Mouse (Mus musculus) CH12.LX (cell line): Measurements from ENCODE around the gene Amotl2. TPM values are rescaled to one million over a fixed set of nuclear protein-coding genes. Genes with fewer than 3 reads are reported as not detected.

ENCODE experiments used
- DNase-seq: peaks from one replicate; pipeline ENCODE4 v3.0.0-alpha.2; 2013; ENCODE audit errors: extremely low read depth
- H3K27ac ChIP-seq: 2 replicates; pipeline ENCODE4 v1.5.1; 2012; ENCODE audit warnings: low read depth, mild to moderate bottlenecking, control low read depth, moderate library complexity; ENCODE audit not compliant: insufficient read depth
- H3K27me3 ChIP-seq: replicated peaks from 2 replicates; pipeline ENCODE3; 2012; ENCODE audit warnings: inconsistent platforms
- H3K36me3 ChIP-seq, 2 experiments: replicated peaks in 1 of 2; 2 replicates each; pipeline versions ENCODE3 to v1.6.1; 2012; ENCODE audit warnings: inconsistent platforms in 1 of 2, low read length in 1 of 2, mild to moderate bottlenecking in 1 of 2, mixed read lengths in 1 of 2, moderate library complexity in 1 of 2; ENCODE audit not compliant: control insufficient read depth in 1 of 2, insufficient read depth in 1 of 2
- H3K4me1 ChIP-seq, 2 experiments: 2 replicates each; pipeline ENCODE4 v1.6.1; 2012; ENCODE audit warnings: inconsistent platforms in 1 of 2, moderate library complexity in 1 of 2; ENCODE audit not compliant: insufficient read depth in 2 of 2, control insufficient read depth in 1 of 2
- H3K4me2 ChIP-seq: 2 replicates; pipeline ENCODE4 v1.6.1; 2012; ENCODE audit warnings: low read depth, mild to moderate bottlenecking, control low read depth; ENCODE audit not compliant: poor library complexity, insufficient read depth, severe bottlenecking
- H3K4me3 ChIP-seq, 3 experiments: fragments of 150-350 bp in 1 of 3; sonication (generic) in 1 of 3; replicated peaks in 1 of 3; 2 replicates each; pipeline versions ENCODE3 to v1.5.1; 2011 to 2012; ENCODE audit warnings: low read depth in 2 of 3, low read length in 2 of 3, mild to moderate bottlenecking in 2 of 3, moderate library complexity in 2 of 3, control low read depth in 1 of 3, improper control_type of control experiment in 1 of 3, inconsistent platforms in 1 of 3, mixed read lengths in 1 of 3; ENCODE audit not compliant: poor library complexity in 1 of 3
- H3K79me2 ChIP-seq: replicated peaks from 2 replicates; pipeline ENCODE4 v1.6.1; 2012; ENCODE audit warnings: mild to moderate bottlenecking, moderate library complexity; ENCODE audit not compliant: control insufficient read depth, poor library complexity, insufficient read depth, severe bottlenecking; ENCODE audit errors: extremely low read depth
- H3K9ac ChIP-seq: 2 replicates; pipeline ENCODE4 v1.6.1; 2012; ENCODE audit warnings: low read depth, mild to moderate bottlenecking, control low read depth, moderate library complexity; ENCODE audit not compliant: insufficient read depth
- H3K9me3 ChIP-seq: replicated peaks from 2 replicates; pipeline ENCODE3; 2012; ENCODE audit warnings: low read length, inconsistent platforms, mixed read lengths
- BHLHE40 ChIP-seq: IDR thresholded peaks from 2 replicates; pipeline ENCODE4 v1.6.1; 2011; ENCODE audit warnings: mild to moderate bottlenecking, low read depth, low read length, improper control_type of control experiment
- CHD1 ChIP-seq: IDR thresholded peaks from 2 replicates; pipeline ENCODE4 v1.6.1; 2012; ENCODE audit warnings: low read depth, low read length, improper control_type of control experiment, inconsistent platforms
- CTCF ChIP-seq, 2 experiments: IDR thresholded peaks in 1 of 2; conservative IDR thresholded peaks in 1 of 2; 2 replicates each; pipeline ENCODE4 v1.5.1; 2011 to 2012; ENCODE audit warnings: low read depth in 2 of 2, low read length in 2 of 2, improper control_type of control experiment in 1 of 2, inconsistent platforms in 1 of 2, mild to moderate bottlenecking in 1 of 2, moderate library complexity in 1 of 2
- E2F4 ChIP-seq: IDR thresholded peaks from 2 replicates; pipeline ENCODE4 v1.6.1; 2011; ENCODE audit warnings: low read depth, low read length, improper control_type of control experiment; ENCODE audit not compliant: insufficient replicate concordance
- ELF1 ChIP-seq: IDR thresholded peaks from 2 replicates; pipeline ENCODE4 v1.6.1; 2014; ENCODE audit warnings: low read depth, mild to moderate bottlenecking, inconsistent platforms, low read length, improper control_type of control experiment
- ETS1 ChIP-seq: conservative IDR thresholded peaks from 2 replicates; pipeline ENCODE4 v1.6.1; 2012; ENCODE audit warnings: low read depth, mild to moderate bottlenecking, inconsistent platforms, low read length, improper control_type of control experiment, moderate library complexity
- HCFC1 ChIP-seq: IDR thresholded peaks from 2 replicates; pipeline ENCODE4 v1.6.1; 2012; ENCODE audit warnings: low read depth, mild to moderate bottlenecking, inconsistent platforms, low read length, improper control_type of control experiment
- IRF4 ChIP-seq: IDR thresholded peaks from 2 replicates; pipeline ENCODE4 v1.6.1; 2014; ENCODE audit warnings: low read depth, mild to moderate bottlenecking, inconsistent platforms, low read length, improper control_type of control experiment
- JUN ChIP-seq: IDR thresholded peaks from 2 replicates; pipeline ENCODE4 v1.6.1; 2011; ENCODE audit warnings: low read depth, mild to moderate bottlenecking, low read length, improper control_type of control experiment, moderate library complexity; ENCODE audit not compliant: insufficient read depth
- JUND ChIP-seq: conservative IDR thresholded peaks from 2 replicates; pipeline ENCODE4 v1.6.1; 2011; ENCODE audit warnings: low read depth, low read length, improper control_type of control experiment
- KAT2A ChIP-seq: IDR thresholded peaks from 2 replicates; pipeline ENCODE4 v1.6.1; 2012; ENCODE audit warnings: low read length, improper control_type of control experiment, inconsistent platforms; ENCODE audit not compliant: insufficient replicate concordance
- MAX ChIP-seq: IDR thresholded peaks from 2 replicates; pipeline ENCODE4 v1.6.1; 2011; ENCODE audit warnings: low read length, improper control_type of control experiment
- MAZ ChIP-seq: IDR thresholded peaks from 2 replicates; pipeline ENCODE4 v1.6.1; 2012; ENCODE audit warnings: low read depth, mild to moderate bottlenecking, inconsistent platforms, low read length, improper control_type of control experiment, moderate library complexity
- MEF2A ChIP-seq: IDR thresholded peaks from 2 replicates; pipeline ENCODE4 v1.6.1; 2014; ENCODE audit warnings: low read depth, mild to moderate bottlenecking, inconsistent platforms, low read length, improper control_type of control experiment, borderline replicate concordance
- NELFE ChIP-seq: IDR thresholded peaks from 2 replicates; pipeline ENCODE4 v1.6.1; 2011; ENCODE audit warnings: low read depth, low read length, improper control_type of control experiment
- NRF1 ChIP-seq: IDR thresholded peaks from 2 replicates; pipeline ENCODE4 v1.6.1; 2014; ENCODE audit warnings: low read depth, mild to moderate bottlenecking, inconsistent platforms, low read length, improper control_type of control experiment, moderate library complexity
- PAX5 ChIP-seq: IDR thresholded peaks from 2 replicates; pipeline ENCODE4 v1.6.1; 2012; ENCODE audit warnings: low read length, inconsistent platforms, mixed read lengths
- POLR2A ChIP-seq: IDR thresholded peaks from 2 replicates; pipeline ENCODE4 v1.6.1; 2011; ENCODE audit warnings: low read depth, mild to moderate bottlenecking, improper control_type of control experiment, low read length
- RAD21 ChIP-seq: IDR thresholded peaks from 2 replicates; pipeline ENCODE4 v1.6.1; 2011; ENCODE audit warnings: low read depth, mild to moderate bottlenecking, low read length, improper control_type of control experiment, moderate library complexity
- RCOR1 ChIP-seq: conservative IDR thresholded peaks from 2 replicates; pipeline ENCODE4 v1.6.1; 2012; ENCODE audit warnings: low read depth, mild to moderate bottlenecking, inconsistent platforms, low read length, improper control_type of control experiment
- SMC3 ChIP-seq: IDR thresholded peaks from 2 replicates; pipeline ENCODE4 v1.6.1; 2011; ENCODE audit warnings: low read depth, low read length, improper control_type of control experiment
- TBP ChIP-seq: conservative IDR thresholded peaks from 2 replicates; pipeline ENCODE4 v1.6.1; 2011; ENCODE audit warnings: low read depth, low read length, improper control_type of control experiment
- USF1 ChIP-seq: IDR thresholded peaks from 2 replicates; pipeline ENCODE4 v1.6.1; 2014; ENCODE audit warnings: low read depth, mild to moderate bottlenecking, inconsistent platforms, low read length, improper control_type of control experiment
- ZC3H11A ChIP-seq: IDR thresholded peaks from 2 replicates; pipeline ENCODE4 v1.6.1; 2012; ENCODE audit warnings: low read depth, mild to moderate bottlenecking, inconsistent platforms, low read length, improper control_type of control experiment
- ZKSCAN1 ChIP-seq: IDR thresholded peaks from 2 replicates; pipeline ENCODE4 v1.6.1; 2012; ENCODE audit warnings: low read depth, inconsistent platforms, low read length, improper control_type of control experiment, borderline replicate concordance
- ZMIZ1 ChIP-seq: IDR thresholded peaks from 2 replicates; pipeline ENCODE4 v1.6.1; 2012; ENCODE audit warnings: low read depth, mild to moderate bottlenecking, inconsistent platforms, low read length, improper control_type of control experiment
- dilution Hi-C: fragments of 300-500 bp; cut with MboI; formaldehyde crosslinking; loops from 2 replicates; pipeline ENCODE4 v1.14.3; 2020; ENCODE audit warnings: low sequenced_read_pairs; ENCODE audit not compliant: extremely low pct_unique_long_range_greater_than_20kb, extremely low pct_ligation_motif_present
- in situ Hi-C: fragments of 300-500 bp; cut with MboI; formaldehyde crosslinking; loops from 3 replicates; pipeline ENCODE4 v1.14.3; 2019; ENCODE audit warnings: low sequenced_read_pairs, low pct_ligation_motif_present, low pct_unique_long_range_greater_than_20kb, mixed read lengths
- polyA plus RNA-seq: library from polyadenylated mRNA; unstranded; fragments of >175 nt; gene quantifications from 2 replicates; pipeline ENCODE4 v1.2.1, GENCODE M21; 2012; ENCODE audit warnings: low read depth; ENCODE audit not compliant: insufficient read length
- total RNA-seq, 2 experiments: library from RNA; depleted of rRNA; stranded (reverse); fragments of 300-350 nt in 1 of 2; fragments of >200 nt in 1 of 2; gene quantifications; 2 replicates each; pipeline ENCODE4 v1.2.3; 2012 to 2014

The Amotl2 gene
- total and polyA plus RNA-seq, 3 experiments = 0.08 TPM; not detected in 2

DNA sequence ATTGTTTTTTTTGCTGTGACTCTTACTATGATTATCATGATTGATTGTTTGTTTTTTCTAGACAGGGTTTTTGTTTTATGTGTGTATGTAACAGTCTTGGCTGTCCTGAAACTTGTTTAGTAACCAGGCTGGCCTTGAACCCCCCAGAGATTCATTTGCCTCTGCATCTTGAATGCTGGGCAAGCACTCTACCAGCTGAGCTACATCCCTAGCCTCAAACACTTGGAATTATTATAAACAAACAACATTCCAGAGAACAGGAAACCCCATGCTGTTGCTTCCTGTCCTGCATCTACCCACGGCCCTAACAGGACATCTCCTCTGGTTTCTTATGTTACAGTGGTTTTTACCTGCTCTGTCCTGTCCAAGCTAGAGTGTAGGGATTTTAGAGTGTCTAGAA is 42.4 kb downstream of the Amotl2 start:
- dilution Hi-C loops = no loop called here
- no peak for TF ChIP-seq RCOR1
- no peak for TF ChIP-seq NELFE
- TF ChIP-seq JUND = no peak
- no peak for TF ChIP-seq PAX5
- no peak for TF ChIP-seq CHD1
- no peak for TF ChIP-seq E2F4
- no peak for TF ChIP-seq BHLHE40
- TF ChIP-seq ELF1 = no peak
- TF ChIP-seq MEF2A = no peak
- TF ChIP-seq JUN = no peak
- no peak for TF ChIP-seq KAT2A
- no peak for TF ChIP-seq USF1
- TF ChIP-seq ZMIZ1 = no peak

DNA sequence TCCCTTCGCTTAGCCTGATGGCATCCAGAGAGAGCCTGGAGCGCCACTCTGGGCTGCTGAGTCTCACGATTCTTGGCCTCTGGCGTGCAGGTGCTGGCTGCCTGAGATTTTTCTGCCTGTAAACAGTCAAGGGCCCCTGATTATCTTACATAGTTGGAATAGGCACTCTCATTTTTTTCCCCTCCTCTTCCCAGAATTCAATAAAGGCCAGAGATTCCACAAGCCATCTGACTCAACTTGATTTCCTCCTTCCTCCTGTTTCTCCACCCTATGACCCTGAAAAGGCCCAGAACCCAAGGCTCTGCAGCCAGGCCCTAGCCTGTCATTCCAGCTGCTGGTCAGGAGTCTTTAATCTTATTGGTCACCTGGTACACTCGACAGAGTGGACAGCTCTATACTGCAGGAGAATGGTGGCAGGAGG is 43.1 kb downstream of the Amotl2 start:
- Histone ChIP-seq H3K27me3 (peaks cover 12% of the 10 kb centered on the region), H3K79me2 (no peaks in the 10 kb centered on the region), H3K4me3 (no peak overlapping the region), H3K27ac (no peak overlapping the region), H3K36me3 (no peaks in the 10 kb centered on the region), H3K4me1 (peaks cover 0 to 8% of the 10 kb centered on the region in 2 experiments; a peak in 2 of 4 replicates), H3K4me2 (no peak overlapping the region), H3K9me3 (no peaks in the 10 kb centered on the region), H3K9ac (no peak overlapping the region)
- in situ Hi-C loops (no loop called here), dilution Hi-C loops (no loop called here)
- TF ChIP-seq RCOR1 (no peak), MAX (no peak), ETS1 (no peak), USF1 (no peak), NELFE (no peak), JUND (no peak), JUN (no peak), ZKSCAN1 (no peak), MAZ (no peak), KAT2A (no peak), ZC3H11A (no peak), CTCF (conservative IDR thresholded peaks at IDR 0.05 in 1 of 2, IDR thresholded peaks at IDR 0.05 in 1 of 2; ENCODE audit: low read depth in 2 of 2, low read length in 2 of 2) (no peak), IRF4 (no peak), TBP (no peak), HCFC1 (no peak), RAD21 (no peak), POLR2A (no peak), NRF1 (no peak), SMC3 (no peak)
- DNase-seq = no peak

More for the DNA sequence above, 42.4 kb downstream of the Amotl2 start:
- no peak overlapping the region for H3K9ac ChIP-seq
- peaks cover 0 to 8% of the 10 kb centered on the region in 2 experiments; a peak in 2 of 4 replicates for H3K4me1 ChIP-seq
- DNase-seq = no peak
- no peaks in the 10 kb centered on the region for H3K36me3 ChIP-seq
- H3K27ac ChIP-seq = no peak overlapping the region
- H3K79me2 ChIP-seq = no peaks in the 10 kb centered on the region
- H3K9me3 ChIP-seq = no peaks in the 10 kb centered on the region
- H3K4me2 ChIP-seq = no peak overlapping the region
- in situ Hi-C loops = no loop called here
- peaks cover 13% of the 10 kb centered on the region for H3K27me3 ChIP-seq
- no peak overlapping the region for H3K4me3 ChIP-seq
